Mouse (Mus musculus): ENCODE results near the gene Alpk1. TPM values are rescaled to one million over a fixed set of nuclear protein-coding genes. Genes with fewer than 3 reads are reported as not detected.

Gene Alpk1
- polyA plus RNA-seq, 1 experiment from 2014 or later: 1.3 TPM

- DNase-seq (ENCODE audit: low spot score): peak; percentile 70
- peak; percentile 50 for ATAC-seq (replicated peaks; ENCODE audit: low FRiP score)
- Histone ChIP-seq H3K9me3 (ENCODE audit: control insufficient read depth, low read length) (no peaks in the 10 kb centered on the region), H3K4me1 (replicated peaks; ENCODE audit: control insufficient read depth, insufficient read depth, low read length) (peaks cover 19% of the 10 kb centered on the region), H3K4me2 (ENCODE audit: low read depth, low read length, severe bottlenecking) (peak overlapping the region; percentile 38), H3K27me3 (ENCODE audit: control insufficient read depth, insufficient read depth, low read length) (peaks cover 54% of the 10 kb centered on the region), H3K27ac (ENCODE audit: low read depth, low read length) (peak overlapping the region; percentile 13), H3K36me3 (ENCODE audit: control insufficient read depth, insufficient read depth, low read length) (no peaks in the 10 kb centered on the region), H3K4me3 (ENCODE audit: low read depth, low read length) (peak overlapping the region; percentile 9; the same call in 1 of the 2 replicates), H3K9ac (ENCODE audit: low read length) (peak overlapping the region; percentile 9; the same call in 1 of the 2 replicates)
- 5% methylated on average over 37 of the region's 37 CpGs for WGBS
These were observed 139.3 kb downstream of the Alpk1 start for GRCm38 (mm10) chr3:127640762-127641700.

GRCm38 (mm10) chr3:127639875-127640761, 140.2 kb downstream of the Alpk1 start:
- under 1% methylated on average over 36 of the region's 36 CpGs for WGBS
- DNase-seq (ENCODE audit: low spot score) (peak; percentile 94), ATAC-seq (replicated peaks; ENCODE audit: low FRiP score) (peak; percentile 85)
- peak overlapping the region; percentile 38; the same call in 1 of the 2 replicates for H3K4me2 ChIP-seq (ENCODE audit: low read depth, low read length, severe bottlenecking)
- H3K9me3 ChIP-seq (ENCODE audit: control insufficient read depth, low read length): no peaks in the 10 kb centered on the region
- H3K27me3 ChIP-seq (ENCODE audit: control insufficient read depth, insufficient read depth, low read length): peaks cover 54% of the 10 kb centered on the region
- peaks cover 17% of the 10 kb centered on the region for H3K4me1 ChIP-seq (replicated peaks; ENCODE audit: control insufficient read depth, insufficient read depth, low read length)
- peak overlapping the region; percentile 78 for H3K27ac ChIP-seq (ENCODE audit: low read depth, low read length)
- no peaks in the 10 kb centered on the region for H3K36me3 ChIP-seq (ENCODE audit: control insufficient read depth, insufficient read depth, low read length)
- H3K4me3 ChIP-seq (ENCODE audit: low read depth, low read length): no peak overlapping the region
- 0 out of 2 replicates have a peak overlapping the region, but pooled peaks have one; percentile 12 for H3K9ac ChIP-seq (ENCODE audit: low read length)

- H3K27ac ChIP-seq (ENCODE audit: low read depth, low read length): peak overlapping the region; percentile 89; the same call in 1 of the 2 replicates
- H3K36me3 ChIP-seq (ENCODE audit: control insufficient read depth, insufficient read depth, low read length): no peaks in the 10 kb centered on the region
- DNase-seq (ENCODE audit: low spot score) (peak; percentile 41), ATAC-seq (replicated peaks; ENCODE audit: low FRiP score) (no peak)
- H3K27me3 ChIP-seq (ENCODE audit: control insufficient read depth, insufficient read depth, low read length): peaks cover 78% of the 10 kb centered on the region
- no peaks in the 10 kb centered on the region for H3K9me3 ChIP-seq (ENCODE audit: control insufficient read depth, low read length)
- H3K9ac ChIP-seq (ENCODE audit: low read length): peak overlapping the region; percentile 75
- peaks cover 13% of the 10 kb centered on the region for H3K4me1 ChIP-seq (replicated peaks; ENCODE audit: control insufficient read depth, insufficient read depth, low read length)
- H3K4me2 ChIP-seq (ENCODE audit: low read depth, low read length, severe bottlenecking): peak overlapping the region; percentile 71; the same call in 1 of the 2 replicates
- H3K4me3 ChIP-seq (ENCODE audit: low read depth, low read length): peak overlapping the region; percentile 53
- 6% methylated on average over 3 of the region's 3 CpGs for WGBS
These were observed 145.4 kb downstream of the Alpk1 start for GRCm38 (mm10) chr3:127634984-127635349.

- H3K27ac ChIP-seq (ENCODE audit: low read depth, low read length): peak overlapping the region; percentile 89
- H3K36me3 ChIP-seq (ENCODE audit: control insufficient read depth, insufficient read depth, low read length): no peaks in the 10 kb centered on the region
- WGBS: under 1% methylated on average over 58 of the region's 58 CpGs
- no peaks in the 10 kb centered on the region for H3K9me3 ChIP-seq (ENCODE audit: control insufficient read depth, low read length)
- H3K4me1 ChIP-seq (replicated peaks; ENCODE audit: control insufficient read depth, insufficient read depth, low read length): peaks cover 8% of the 10 kb centered on the region; the same call in 1 of the 2 replicates
- H3K27me3 ChIP-seq (ENCODE audit: control insufficient read depth, insufficient read depth, low read length): peaks cover 79% of the 10 kb centered on the region
- H3K9ac ChIP-seq (ENCODE audit: low read length): peak overlapping the region; percentile 75
- peak overlapping the region; percentile 71 for H3K4me2 ChIP-seq (ENCODE audit: low read depth, low read length, severe bottlenecking)
- peak overlapping the region; percentile 53 for H3K4me3 ChIP-seq (ENCODE audit: low read depth, low read length)
- peak; percentile 96 for DNase-seq (ENCODE audit: low spot score)
- ATAC-seq (replicated peaks; ENCODE audit: low FRiP score): peak; percentile 72
These were observed 146.0 kb downstream of the Alpk1 start for GRCm38 (mm10) chr3:127634101-127634983.

GRCm38 (mm10) chr3:127633080-127634032, 147.0 kb downstream of the Alpk1 start, which contains the start of gene Neurog2:
Gene Neurog2, plus strand, starts transcription at chr3:127633135.
- peaks cover 81% of the 10 kb centered on the region for H3K27me3 ChIP-seq (ENCODE audit: control insufficient read depth, insufficient read depth, low read length)
- H3K4me1 ChIP-seq (replicated peaks; ENCODE audit: control insufficient read depth, insufficient read depth, low read length): peaks cover 15% of the 10 kb centered on the region
- H3K9me3 ChIP-seq (ENCODE audit: control insufficient read depth, low read length): no peaks in the 10 kb centered on the region
- no peaks in the 10 kb centered on the region for H3K36me3 ChIP-seq (ENCODE audit: control insufficient read depth, insufficient read depth, low read length)
- ATAC-seq (replicated peaks; ENCODE audit: low FRiP score) (peak; percentile 67), DNase-seq (ENCODE audit: low spot score) (peak; percentile 83)
- H3K4me2 ChIP-seq (ENCODE audit: low read depth, low read length, severe bottlenecking): peak within 1 kb of the TSS; percentile 71
- WGBS: under 1% methylated on average over 92 of the region's 92 CpGs
- peak within 1 kb of the TSS; percentile 53 for H3K4me3 ChIP-seq (ENCODE audit: low read depth, low read length)
- peak within 1 kb of the TSS; percentile 89 for H3K27ac ChIP-seq (ENCODE audit: low read depth, low read length)
- H3K9ac ChIP-seq (ENCODE audit: low read length): peak within 1 kb of the TSS; percentile 75

GRCm38 (mm10) chr3:127632531-127632930, 147.8 kb downstream of the Alpk1 start:
- Histone ChIP-seq H3K27me3 (ENCODE audit: control insufficient read depth, insufficient read depth, low read length) (peaks cover 77% of the 10 kb centered on the region), H3K4me2 (ENCODE audit: low read depth, low read length, severe bottlenecking) (peak overlapping the region; percentile 71), H3K9ac (ENCODE audit: low read length) (peak overlapping the region; percentile 23; the same call in 1 of the 2 replicates), H3K36me3 (ENCODE audit: control insufficient read depth, insufficient read depth, low read length) (no peaks in the 10 kb centered on the region), H3K4me1 (replicated peaks; ENCODE audit: control insufficient read depth, insufficient read depth, low read length) (peaks cover 22% of the 10 kb centered on the region), H3K27ac (ENCODE audit: low read depth, low read length) (peak overlapping the region; percentile 89; the same call in 1 of the 2 replicates), H3K9me3 (ENCODE audit: control insufficient read depth, low read length) (no peaks in the 10 kb centered on the region), H3K4me3 (ENCODE audit: low read depth, low read length) (peak overlapping the region; percentile 53)
- WGBS: under 1% methylated on average over 31 of the region's 32 CpGs
- DNase-seq (ENCODE audit: low spot score): peak; percentile 95
- peak; percentile 84 for ATAC-seq (replicated peaks; ENCODE audit: low FRiP score)

- Histone ChIP-seq H3K36me3 (ENCODE audit: control insufficient read depth, insufficient read depth, low read length) (no peaks in the 10 kb centered on the region), H3K9me3 (ENCODE audit: control insufficient read depth, low read length) (no peaks in the 10 kb centered on the region), H3K27ac (ENCODE audit: low read depth, low read length) (no peak overlapping the region; the same call in 1 of the 2 replicates), H3K27me3 (ENCODE audit: control insufficient read depth, insufficient read depth, low read length) (peaks cover 73% of the 10 kb centered on the region), H3K4me2 (ENCODE audit: low read depth, low read length, severe bottlenecking) (peak overlapping the region; percentile 71), H3K4me3 (ENCODE audit: low read depth, low read length) (no peak overlapping the region), H3K9ac (ENCODE audit: low read length) (0 out of 2 replicates have a peak overlapping the region, but pooled peaks have one; percentile 16), H3K4me1 (replicated peaks; ENCODE audit: control insufficient read depth, insufficient read depth, low read length) (peaks cover 26% of the 10 kb centered on the region)
- WGBS: under 1% methylated on average over 10 of the region's 10 CpGs
- ATAC-seq (replicated peaks; ENCODE audit: low FRiP score) (no peak), DNase-seq (ENCODE audit: low spot score) (peak; percentile 64)
These were observed 148.7 kb downstream of the Alpk1 start for GRCm38 (mm10) chr3:127631582-127631981.
